Mouse (Mus musculus) left cerebral cortex, adult 11 months (tissue): ENCODE results near the gene Tmed9.

ENCODE experiments used
- DNase-seq: peaks from one replicate; pipeline ENCODE4 v3.0.0; 2022; ENCODE audit warnings: low spot score

The Tmed9 gene

GRCm38 (mm10) chr13:55573432-55573831 lies at the start of gene Tmed9:
Tmed9 (plus strand) TSS chr13:55573732.
- DNase-seq: no peak

GRCm38 (mm10) chr13:55523951-55524600 lies 49.5 kb upstream of the Tmed9 start:
- no peak for DNase-seq

- DNase-seq: no peak
Measured at GRCm38 (mm10) chr13:55525733-55526553, 47.6 kb upstream of the Tmed9 start.

GRCm38 (mm10) chr13:55527212-55527611 lies 46.3 kb upstream of the Tmed9 start:
- DNase-seq: no peak

- no peak for DNase-seq
Measured at GRCm38 (mm10) chr13:55527834-55528772, 45.4 kb upstream of the Tmed9 start.

GRCm38 (mm10) chr13:55529198-55529915 lies 44.2 kb upstream of the Tmed9 start, which contains the start of gene Dok3:
Dok3 (minus strand) TSS chr13:55529296.
- no peak for DNase-seq

GRCm38 (mm10) chr13:55535191-55535590 lies 38.3 kb upstream of the Tmed9 start:
- DNase-seq: no peak

GRCm38 (mm10) chr13:55535796-55536193 lies 37.7 kb upstream of the Tmed9 start:
- DNase-seq: no peak

GRCm38 (mm10) chr13:55536194-55537175 lies 37.0 kb upstream of the Tmed9 start, which contains the start of gene Ddx41:
Ddx41 (minus strand) TSS chr13:55536658.
- DNase-seq: peak; percentile 100

GRCm38 (mm10) chr13:55540933-55541332 lies 32.6 kb upstream of the Tmed9 start:
- no peak for DNase-seq

GRCm38 (mm10) chr13:55542891-55543290 lies 30.6 kb upstream of the Tmed9 start:
- DNase-seq: no peak

- no peak for DNase-seq
Measured at GRCm38 (mm10) chr13:55543447-55543846, 30.1 kb upstream of the Tmed9 start.

- DNase-seq: no peak
Measured at GRCm38 (mm10) chr13:55544792-55545191, 28.7 kb upstream of the Tmed9 start.

GRCm38 (mm10) chr13:55547916-55548315 lies 25.6 kb upstream of the Tmed9 start:
- DNase-seq: no peak

GRCm38 (mm10) chr13:55548426-55548825 lies 25.1 kb upstream of the Tmed9 start:
- DNase-seq: no peak

- DNase-seq: no peak
Measured at GRCm38 (mm10) chr13:55549061-55549460, 24.5 kb upstream of the Tmed9 start.

GRCm38 (mm10) chr13:55555921-55556320 lies 17.6 kb upstream of the Tmed9 start:
- no peak for DNase-seq

- no peak for DNase-seq
Measured at GRCm38 (mm10) chr13:55557499-55557898, 16.0 kb upstream of the Tmed9 start.

GRCm38 (mm10) chr13:55563266-55563879 lies 10.2 kb upstream of the Tmed9 start:
- no peak for DNase-seq

GRCm38 (mm10) chr13:55567001-55567400 lies 6.5 kb upstream of the Tmed9 start:
- no peak for DNase-seq
